Mouse (Mus musculus) megakaryocyte, embryonic 14.5 days (primary cell): Measurements from ENCODE around the gene Olfr1162.

Source experiments
- FLI1 ChIP-seq: IDR thresholded peaks from 2 replicates; pipeline ENCODE4 v1.6.1; 2012; ENCODE audit warnings: low read length, inconsistent platforms, mixed read lengths
- GATA1 ChIP-seq: IDR thresholded peaks from 3 replicates; pipeline ENCODE4 v1.6.1; 2012; ENCODE audit warnings: mixed read lengths, low read length, inconsistent platforms, borderline replicate concordance

DNA sequence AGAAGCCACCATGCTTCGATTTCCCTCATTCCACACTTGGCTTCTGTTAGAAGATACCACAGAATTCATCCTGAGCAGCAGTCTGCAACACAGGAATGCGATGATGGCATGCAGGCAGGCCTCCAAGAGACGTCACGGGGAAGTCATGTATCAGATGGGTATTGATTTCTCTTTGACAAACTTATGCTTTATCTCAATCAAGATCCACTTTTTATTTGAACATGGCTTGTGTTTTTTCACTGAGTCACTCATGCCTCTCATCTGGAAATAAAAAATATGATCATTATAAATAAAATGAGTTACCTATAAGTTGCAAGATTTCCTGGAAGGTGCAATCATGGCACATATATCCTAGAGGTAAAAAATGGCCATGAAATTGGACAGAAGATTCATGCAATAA is 42.9 kb upstream of the Olfr1162 start, which contains the start of gene Olfr1164:
- TF ChIP-seq GATA1 (no peak), FLI1 (no peak)
